Mouse (Mus musculus) B cell, adult (primary cell): ENCODE data around the gene Csl. TPM values are rescaled to one million over a fixed set of nuclear protein-coding genes. Genes with fewer than 3 reads are reported as not detected.

Experiments used
- total RNA-seq: library from RNA; stranded (reverse); gene quantifications from 4 replicates; pipeline ENCODE4 v1.2.4, GENCODE M21; 2023; ENCODE audit not compliant: inconsistent age

Csl gene
- 0.33 to 0.54 TPM in 2 of 4 replicates, not detected in the others for total RNA-seq

GRCm38 (mm10) chr10:99759558-99759957 is at the start of gene Csl:
Gene Csl, minus strand, starts transcription at chr10:99759658.

